Mouse (Mus musculus): ENCODE measurements around the gene Bcl2l10. TPM values are rescaled to one million over a fixed set of nuclear protein-coding genes. Genes with fewer than 3 reads are reported as not detected.

The Bcl2l10 gene
- polyA plus RNA-seq, 1 experiment from 2014 or later: not detected

DNA sequence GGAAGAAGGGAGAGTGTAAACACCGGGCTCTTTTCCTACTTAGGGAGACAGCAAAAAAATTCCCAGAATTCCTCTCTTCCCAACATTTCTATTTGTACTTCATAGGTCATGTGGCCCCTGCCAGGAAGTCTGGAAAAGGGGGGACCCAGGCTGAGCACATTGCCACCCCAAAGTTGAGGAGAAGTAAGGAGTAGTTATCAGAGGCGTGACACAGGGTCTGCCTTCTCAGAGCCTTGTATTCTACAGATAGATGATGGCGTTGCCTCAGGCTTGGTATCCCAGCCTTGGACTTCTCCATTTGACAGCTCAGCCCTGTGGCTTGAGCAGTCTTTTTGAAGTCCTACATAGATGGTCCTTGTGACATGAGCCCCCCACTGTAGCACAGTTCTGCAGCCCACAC is 32.3 kb upstream of the Bcl2l10 start:
- no peak for ATAC-seq

DNA sequence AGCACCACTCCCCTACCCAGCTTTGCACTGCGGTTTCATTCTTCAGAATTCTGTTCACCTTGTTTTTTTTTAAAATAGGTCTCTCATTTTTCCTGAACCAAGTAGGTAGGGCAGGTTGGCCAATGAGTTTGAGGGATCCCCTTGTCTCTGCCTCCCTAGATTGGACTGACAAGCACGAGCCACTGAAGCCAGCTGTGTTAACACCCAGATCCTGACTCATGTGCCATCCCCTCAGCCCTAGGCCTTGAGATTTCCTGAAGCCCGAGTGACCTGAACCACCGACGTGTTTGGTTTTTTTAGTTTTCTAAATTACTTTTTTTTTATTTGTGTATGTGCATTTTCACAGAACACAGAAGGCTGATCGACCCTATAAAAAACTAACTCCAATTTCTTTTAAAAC is 30.8 kb upstream of the Bcl2l10 start:
- Histone ChIP-seq H3K27me3 (replicated peaks; ENCODE audit: control insufficient read depth, insufficient read depth, low read length) (no peaks in the 10 kb centered on the region), H3K9ac (ENCODE audit: low read depth, low read length) (no peak overlapping the region), H3K36me3 (ENCODE audit: control insufficient read depth, insufficient read depth) (no peaks in the 10 kb centered on the region), H3K27ac (ENCODE audit: low read depth, low read length) (no peak overlapping the region), H3K9me3 (ENCODE audit: control insufficient read depth) (no peaks in the 10 kb centered on the region), H3K4me2 (replicated peaks; ENCODE audit: low read depth) (no peak overlapping the region), H3K4me3 (ENCODE audit: low read depth, low read length) (no peak overlapping the region), H3K4me1 (replicated peaks; ENCODE audit: control insufficient read depth, insufficient read depth, low read length) (peaks cover 5% of the 10 kb centered on the region; the same call in 1 of the 2 replicates)
- TF ChIP-seq CTCF (IDR thresholded peaks at IDR 0.05; ENCODE audit: low read depth): no peak
- 85% methylated on average over 6 of the region's 6 CpGs for WGBS
- ATAC-seq: no peak

More for the DNA sequence above, 32.3 kb upstream of the Bcl2l10 start:
- H3K4me2 ChIP-seq (replicated peaks; ENCODE audit: low read depth): no peak overlapping the region
- no peaks in the 10 kb centered on the region for H3K36me3 ChIP-seq (ENCODE audit: control insufficient read depth, insufficient read depth)
- no peak overlapping the region for H3K9ac ChIP-seq (ENCODE audit: low read depth, low read length)
- H3K27ac ChIP-seq (ENCODE audit: low read depth, low read length): no peak overlapping the region
- H3K9me3 ChIP-seq (ENCODE audit: control insufficient read depth): no peaks in the 10 kb centered on the region
- no peaks in the 10 kb centered on the region for H3K27me3 ChIP-seq (replicated peaks; ENCODE audit: control insufficient read depth, insufficient read depth, low read length)
- WGBS: 77% methylated on average over 3 of the region's 3 CpGs
- no peak for TF ChIP-seq CTCF (IDR thresholded peaks at IDR 0.05; ENCODE audit: low read depth)
- no peak overlapping the region for H3K4me3 ChIP-seq (ENCODE audit: low read depth, low read length)
- peaks cover 5% of the 10 kb centered on the region; the same call in 1 of the 2 replicates for H3K4me1 ChIP-seq (replicated peaks; ENCODE audit: control insufficient read depth, insufficient read depth, low read length)

DNA sequence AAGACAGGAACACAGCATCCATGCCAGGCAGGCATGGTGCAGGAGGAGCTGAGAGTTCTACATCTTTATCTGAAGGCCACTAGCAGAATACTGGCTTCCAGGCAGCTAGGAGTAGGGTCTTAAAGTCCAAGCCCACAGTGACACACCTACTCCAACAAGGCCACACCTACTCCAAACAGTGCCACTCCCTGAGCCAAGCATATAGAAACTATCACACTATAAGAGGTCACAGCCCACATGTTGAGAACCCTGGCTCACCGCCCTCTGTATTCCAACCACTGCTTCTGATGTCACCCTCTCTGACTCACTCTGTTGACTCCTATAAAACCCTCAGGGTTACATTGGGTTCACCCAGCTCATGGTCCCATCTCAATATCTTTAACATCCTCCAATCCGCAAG is 29.4 kb upstream of the Bcl2l10 start:
- Histone ChIP-seq H3K27me3 (replicated peaks; ENCODE audit: control insufficient read depth, insufficient read depth, low read length) (no peaks in the 10 kb centered on the region), H3K4me3 (ENCODE audit: low read depth, low read length) (no peak overlapping the region), H3K9ac (ENCODE audit: low read depth, low read length) (no peak overlapping the region), H3K9me3 (ENCODE audit: control insufficient read depth) (no peaks in the 10 kb centered on the region), H3K36me3 (ENCODE audit: control insufficient read depth, insufficient read depth) (no peaks in the 10 kb centered on the region), H3K4me2 (replicated peaks; ENCODE audit: low read depth) (no peak overlapping the region), H3K4me1 (replicated peaks; ENCODE audit: control insufficient read depth, insufficient read depth, low read length) (peaks cover 5% of the 10 kb centered on the region; the same call in 1 of the 2 replicates), H3K27ac (ENCODE audit: low read depth, low read length) (no peak overlapping the region)
- ATAC-seq: peak; percentile 67
- 73% methylated on average over 2 of the region's 2 CpGs for WGBS
- no peak for TF ChIP-seq CTCF (IDR thresholded peaks at IDR 0.05; ENCODE audit: low read depth)

DNA sequence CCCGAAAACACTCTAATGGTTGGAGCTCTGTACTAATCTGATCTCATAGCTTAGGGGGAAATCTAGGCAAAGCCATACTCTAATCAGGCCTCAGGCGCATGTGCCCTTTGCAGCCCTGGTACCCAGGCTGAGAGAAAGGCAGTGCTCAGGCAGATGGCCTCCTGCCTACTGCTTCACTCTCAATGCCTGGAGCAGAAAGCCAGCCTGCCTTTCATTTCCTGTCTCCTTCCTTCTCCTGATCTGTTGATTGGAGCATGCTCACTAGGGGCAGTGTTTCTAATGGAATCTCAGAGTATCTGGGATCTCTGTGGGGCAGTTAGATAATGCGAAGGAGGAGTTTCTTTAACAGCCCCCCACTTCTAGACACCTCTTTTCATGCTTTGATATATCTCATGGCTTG is 28.2 kb upstream of the Bcl2l10 start:
- Histone ChIP-seq H3K36me3 (ENCODE audit: control insufficient read depth, insufficient read depth) (no peaks in the 10 kb centered on the region), H3K4me3 (ENCODE audit: low read depth, low read length) (no peak overlapping the region), H3K9ac (ENCODE audit: low read depth, low read length) (no peak overlapping the region), H3K27ac (ENCODE audit: low read depth, low read length) (no peak overlapping the region), H3K4me2 (replicated peaks; ENCODE audit: low read depth) (no peak overlapping the region), H3K27me3 (replicated peaks; ENCODE audit: control insufficient read depth, insufficient read depth, low read length) (no peaks in the 10 kb centered on the region), H3K4me1 (replicated peaks; ENCODE audit: control insufficient read depth, insufficient read depth, low read length) (peaks cover 5% of the 10 kb centered on the region; the same call in 1 of the 2 replicates), H3K9me3 (ENCODE audit: control insufficient read depth) (no peaks in the 10 kb centered on the region)
- 84% methylated on average over 3 of the region's 3 CpGs for WGBS
- no peak for ATAC-seq
- peak; percentile 43; the same call in 1 of the 2 replicates for TF ChIP-seq CTCF (IDR thresholded peaks at IDR 0.05; ENCODE audit: low read depth)

DNA sequence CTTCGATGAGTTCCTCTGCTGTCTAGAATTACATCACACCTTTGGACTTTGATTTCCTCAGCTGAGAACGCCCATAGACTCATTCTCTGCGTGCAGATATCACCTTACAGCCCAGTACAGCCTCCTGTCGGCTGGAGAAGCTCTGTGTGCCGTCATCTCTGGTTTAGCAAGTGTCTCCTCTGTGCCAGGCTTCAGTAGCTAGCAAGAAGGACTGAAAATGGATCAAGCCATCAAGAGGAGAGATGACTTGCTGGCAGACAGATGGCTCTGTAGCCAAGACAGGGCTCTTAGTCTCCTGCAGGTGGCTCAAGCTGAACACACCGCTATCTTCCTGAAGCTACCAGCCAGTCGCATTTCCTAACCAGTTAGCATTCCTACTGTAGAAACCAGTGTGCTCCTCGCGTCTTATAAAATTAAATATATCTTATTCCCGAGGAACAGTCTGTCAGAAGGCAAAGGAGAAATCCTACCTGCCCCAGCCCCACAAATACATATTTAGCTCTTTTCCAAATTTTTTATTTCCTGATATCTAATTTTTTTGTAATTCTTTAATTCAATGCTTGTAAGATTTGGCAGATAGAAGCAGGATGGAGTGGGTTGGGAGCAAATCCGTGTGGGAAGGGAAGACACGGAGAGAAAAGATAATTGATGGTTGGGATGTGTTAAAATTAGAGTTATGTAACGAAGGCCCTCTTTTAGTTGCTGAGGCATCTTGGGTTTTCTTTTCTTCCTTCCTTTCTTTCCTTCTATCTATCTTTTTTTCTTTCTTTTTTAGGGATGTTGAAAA is 25.3 kb upstream of the Bcl2l10 start:
- no peaks in the 10 kb centered on the region for H3K4me1 ChIP-seq (replicated peaks; ENCODE audit: control insufficient read depth, insufficient read depth, low read length)
- TF ChIP-seq CTCF (IDR thresholded peaks at IDR 0.05; ENCODE audit: low read depth): peak; percentile 61
- H3K4me3 ChIP-seq (ENCODE audit: low read depth, low read length): no peak overlapping the region
- no peak overlapping the region; the same call in 1 of the 2 replicates for H3K4me2 ChIP-seq (replicated peaks; ENCODE audit: low read depth)
- no peaks in the 10 kb centered on the region for H3K36me3 ChIP-seq (ENCODE audit: control insufficient read depth, insufficient read depth)
- no peak overlapping the region for H3K27ac ChIP-seq (ENCODE audit: low read depth, low read length)
- H3K9ac ChIP-seq (ENCODE audit: low read depth, low read length): no peak overlapping the region
- ATAC-seq: peak; percentile 80
- no peaks in the 10 kb centered on the region for H3K27me3 ChIP-seq (replicated peaks; ENCODE audit: control insufficient read depth, insufficient read depth, low read length)
- WGBS: 58% methylated on average over 13 of the region's 13 CpGs
- H3K9me3 ChIP-seq (ENCODE audit: control insufficient read depth): no peaks in the 10 kb centered on the region

DNA sequence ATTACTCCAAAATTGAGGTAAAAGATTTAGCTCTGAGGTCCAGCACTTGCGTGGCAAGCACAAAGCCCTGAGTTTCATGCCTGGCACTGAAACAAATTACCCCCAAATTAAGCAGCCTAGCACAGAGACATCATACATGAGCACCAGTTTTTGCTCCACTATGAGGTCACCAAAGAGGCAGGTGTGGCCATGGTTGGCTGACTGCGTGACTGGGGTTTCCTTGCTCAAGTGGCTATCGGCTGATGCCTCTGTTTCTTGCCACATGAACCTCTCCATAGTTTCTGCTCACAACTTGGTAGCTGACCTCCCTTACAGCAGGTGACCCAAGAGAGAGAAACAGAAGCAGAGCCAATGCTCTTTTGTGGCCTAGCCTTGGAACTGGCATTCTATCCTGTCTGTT is 19.5 kb upstream of the Bcl2l10 start:
- WGBS: 91% methylated on average over 3 of the region's 3 CpGs

More for the DNA sequence above, 19.5 kb upstream of the Bcl2l10 start:
- TF ChIP-seq CTCF (IDR thresholded peaks at IDR 0.05; ENCODE audit: low read depth): no peak
- H3K4me3 ChIP-seq (ENCODE audit: low read depth, low read length): no peak overlapping the region
- H3K27me3 ChIP-seq (replicated peaks; ENCODE audit: control insufficient read depth, insufficient read depth, low read length): no peaks in the 10 kb centered on the region
- no peak overlapping the region for H3K27ac ChIP-seq (ENCODE audit: low read depth, low read length)
- H3K4me1 ChIP-seq (replicated peaks; ENCODE audit: control insufficient read depth, insufficient read depth, low read length): no peaks in the 10 kb centered on the region
- ATAC-seq: no peak
- no peak overlapping the region for H3K9ac ChIP-seq (ENCODE audit: low read depth, low read length)
- H3K4me2 ChIP-seq (replicated peaks; ENCODE audit: low read depth): no peak overlapping the region
- H3K9me3 ChIP-seq (ENCODE audit: control insufficient read depth): no peaks in the 10 kb centered on the region
- peaks cover 5% of the 10 kb centered on the region; the same call in 1 of the 2 replicates for H3K36me3 ChIP-seq (ENCODE audit: control insufficient read depth, insufficient read depth)

Data from intestine, postnatal 0 days (tissue).